ENCODE assay signal across 9 mouse cellular contexts in the genomic region with DNA sequence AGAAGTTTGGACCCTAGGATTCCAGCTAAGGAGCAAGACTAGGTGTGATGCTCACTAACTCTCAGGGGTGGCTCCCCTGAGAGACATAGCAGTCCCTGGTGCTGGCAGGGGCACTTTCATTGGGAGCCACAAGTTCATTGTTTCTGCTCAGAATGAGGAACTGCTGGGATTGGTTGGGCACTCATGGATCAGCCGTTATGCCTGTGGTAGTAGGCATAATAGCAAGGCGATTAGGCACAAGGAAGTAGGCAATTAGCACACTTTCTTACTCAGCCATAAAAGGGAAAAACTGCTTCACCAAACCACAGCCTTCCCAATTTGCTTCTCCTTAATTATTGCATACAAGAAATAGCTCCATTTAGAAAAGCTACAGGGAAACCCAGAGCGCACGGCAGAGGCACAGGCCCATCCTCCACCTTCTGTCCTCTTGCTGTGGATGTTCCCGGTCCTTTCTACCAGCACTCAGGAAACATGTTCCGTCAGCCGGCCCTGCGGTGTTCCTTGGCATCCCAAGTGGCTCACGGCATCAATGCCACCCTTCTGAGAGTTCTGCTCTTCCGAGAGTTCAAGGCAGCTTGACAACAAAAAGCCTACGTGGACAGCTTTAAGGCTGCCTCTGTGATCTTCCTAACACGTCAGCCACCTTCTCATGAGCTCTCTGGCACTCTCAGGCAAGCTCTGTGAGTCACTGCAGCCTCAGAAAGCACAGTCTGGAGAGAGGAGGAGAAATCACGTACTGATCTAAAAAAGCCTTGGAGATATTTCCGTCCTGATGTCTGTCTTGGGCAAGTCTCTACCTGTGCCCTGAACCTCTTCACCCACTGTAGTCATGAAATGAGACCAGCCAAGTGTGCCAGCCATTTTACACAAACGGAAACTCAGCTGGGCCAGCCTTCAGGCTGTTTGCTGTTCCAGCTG. TPM values are rescaled to one million over a fixed set of nuclear protein-coding genes. Genes with fewer than 3 reads are reported as not detected.
DNase-seq lines count a peak whose midpoint lies in the region; ATAC-seq and TF ChIP-seq lines count a peak whose summit lies in the region.
"Had no signal": no experiment of that assay in that cellular context is flagged by ENCODE, and none has a peak within 500 bp of the region (broad histone marks: within the 10 kb centered on the region; RNA-seq: fewer than 3 reads in every experiment).

No protein-coding gene starts in this region.

- peaks cover 7% of the 10 kb centered on the region; the same call in 1 of the 2 replicates for H3K27me3 ChIP-seq in embryonic facial prominence, embryonic 15.5 days
- peaks cover 9% of the 10 kb centered on the region; the same call in 1 of the 2 replicates for H3K27me3 ChIP-seq in limb, embryonic 15.5 days
- H3K27me3 ChIP-seq in heart, embryonic 11.5 days (ENCODE audit: control insufficient read depth, insufficient read depth, low read length): peaks cover 50% of the 10 kb centered on the region
- peaks cover 3% of the 10 kb centered on the region; the same call in 1 of the 2 replicates for H3K27me3 ChIP-seq in intestine, embryonic 16.5 days (replicated peaks; ENCODE audit: control insufficient read depth, insufficient read depth, low read length)

- H3K9ac ChIP-seq in embryonic facial prominence, embryonic 15.5 days: no peak overlapping the region
- H3K9ac ChIP-seq in limb, embryonic 15.5 days: no peak overlapping the region
- H3K9ac ChIP-seq in heart, embryonic 11.5 days (ENCODE audit: low read depth, low read length): no peak overlapping the region
- H3K9ac ChIP-seq in intestine, embryonic 16.5 days (ENCODE audit: low read depth, low read length): no peak overlapping the region
- H3K9ac ChIP-seq: heart, embryonic 15.5 days had no signal

- no peak overlapping the region for H3K4me3 ChIP-seq in embryonic facial prominence, embryonic 15.5 days (replicated peaks)
- no peak overlapping the region for H3K4me3 ChIP-seq in limb, embryonic 15.5 days
- no peak overlapping the region for H3K4me3 ChIP-seq in heart, embryonic 11.5 days (ENCODE audit: low read depth, low read length)
- H3K4me3 ChIP-seq in lung, adult 2 months (replicated peaks; ENCODE audit: extremely low read depth, low read depth, low read length): no peak overlapping the region
- H3K4me3 ChIP-seq in intestine, embryonic 16.5 days (ENCODE audit: low read length): no peak overlapping the region
- H3K4me3 ChIP-seq: heart, embryonic 15.5 days had no signal

- no peaks in the 10 kb centered on the region for H3K36me3 ChIP-seq in embryonic facial prominence, embryonic 15.5 days
- no peaks in the 10 kb centered on the region for H3K36me3 ChIP-seq in limb, embryonic 15.5 days
- no peaks in the 10 kb centered on the region for H3K36me3 ChIP-seq in heart, embryonic 11.5 days (ENCODE audit: control insufficient read depth, insufficient read depth, low read length)
- H3K36me3 ChIP-seq in intestine, embryonic 16.5 days (ENCODE audit: control insufficient read depth, insufficient read depth, low read length): no peaks in the 10 kb centered on the region
- H3K36me3 ChIP-seq: heart, embryonic 15.5 days had no signal

- TF ChIP-seq POLR2A in lung, adult 2 months (IDR thresholded peaks at IDR 0.05; ENCODE audit: borderline replicate concordance, extremely low read depth, low read depth, low read length): no peak

- WGBS in embryonic facial prominence, embryonic 15.5 days: 61% methylated on average over 15 of the region's 15 CpGs
- 60% methylated on average over 15 of the region's 15 CpGs for WGBS in limb, embryonic 15.5 days
- WGBS in heart, embryonic 11.5 days (ENCODE audit: insufficient replicate concordance): 70% methylated on average over 15 of the region's 15 CpGs
- WGBS in lung, adult 2 months: 60% methylated on average over 15 of the region's 15 CpGs
- WGBS in intestine, embryonic 16.5 days: 74% methylated on average over 15 of the region's 15 CpGs

- H3K27ac ChIP-seq in embryonic facial prominence, embryonic 15.5 days (replicated peaks): peak overlapping the region; percentile 31; the same call in 1 of the 2 replicates
- 0 out of 2 replicates have a peak overlapping the region, but pooled peaks have one; percentile 7 for H3K27ac ChIP-seq in limb, embryonic 15.5 days
- no peak overlapping the region for H3K27ac ChIP-seq in heart, embryonic 11.5 days (ENCODE audit: low read depth, low read length)
- H3K27ac ChIP-seq in intestine, embryonic 16.5 days (ENCODE audit: low read length): no peak overlapping the region
- H3K27ac ChIP-seq: heart, embryonic 15.5 days had no signal

- no peak for TF ChIP-seq CTCF in lung, adult 2 months (IDR thresholded peaks at IDR 0.05; ENCODE audit: insufficient read depth, low read length)

- peak; percentile 41 for DNase-seq in kidney, adult 9 months
- DNase-seq in kidney, postnatal 4 days: no peak
- DNase-seq in 3T3-L1 (ENCODE audit: low read depth, low spot score): peak; percentile 55
- DNase-seq in lung, adult 2 months: no peak

- no peak for ATAC-seq in embryonic facial prominence, embryonic 15.5 days (ENCODE audit: insufficient number of reproducible peaks, low FRiP score, low TSS enrichment, low read depth)
- ATAC-seq in limb, embryonic 15.5 days (ENCODE audit: insufficient number of reproducible peaks, low FRiP score, low TSS enrichment, low read depth): no peak
- no peak for ATAC-seq in heart, embryonic 11.5 days (replicated peaks; ENCODE audit: insufficient number of reproducible peaks, low FRiP score, low TSS enrichment)
- ATAC-seq in intestine, embryonic 16.5 days: no peak

- no peak overlapping the region for H3K4me2 ChIP-seq in embryonic facial prominence, embryonic 15.5 days (replicated peaks)
- no peak overlapping the region for H3K4me2 ChIP-seq in limb, embryonic 15.5 days
- H3K4me2 ChIP-seq in heart, embryonic 11.5 days: no peak overlapping the region
- H3K4me2 ChIP-seq in intestine, embryonic 16.5 days (ENCODE audit: low read depth, low read length): no peak overlapping the region
- H3K4me2 ChIP-seq: heart, embryonic 15.5 days had no signal

- no peaks in the 10 kb centered on the region for H3K9me3 ChIP-seq in embryonic facial prominence, embryonic 15.5 days (replicated peaks)
- no peaks in the 10 kb centered on the region for H3K9me3 ChIP-seq in limb, embryonic 15.5 days
- H3K9me3 ChIP-seq in heart, embryonic 11.5 days (replicated peaks; ENCODE audit: control insufficient read depth, low read length): no peaks in the 10 kb centered on the region
- H3K9me3 ChIP-seq in intestine, embryonic 16.5 days (ENCODE audit: control insufficient read depth, low read length): no peaks in the 10 kb centered on the region
- H3K9me3 ChIP-seq: heart, embryonic 15.5 days had no signal

- H3K4me1 ChIP-seq in embryonic facial prominence, embryonic 15.5 days: peaks cover 9% of the 10 kb centered on the region
- H3K4me1 ChIP-seq in limb, embryonic 15.5 days: peaks cover 10% of the 10 kb centered on the region
- H3K4me1 ChIP-seq in heart, embryonic 11.5 days (ENCODE audit: control insufficient read depth, insufficient read depth, low read length): no peaks in the 10 kb centered on the region
- no peaks in the 10 kb centered on the region for H3K4me1 ChIP-seq in lung, adult 2 months (ENCODE audit: control insufficient read depth, insufficient read depth, low read length)
- H3K4me1 ChIP-seq in intestine, embryonic 16.5 days (ENCODE audit: control insufficient read depth, insufficient read depth, low read length): 0 out of 2 replicates have a peak, but pooled peaks cover 6% of the 10 kb centered on the region

RNA-seq across cellular contexts. Expression of a gene that starts 6.2 kb away (rescaled TPM):
- polyA plus RNA-seq in embryonic facial prominence, embryonic 15.5 days (2015; fragmentation: Nextera tagmentation; extraction: Ambion mirVana): 0.11 TPM in 1 of 2 replicates, not detected in the other
- 0.20 TPM in 1 of 2 replicates, not detected in the other for polyA plus RNA-seq in limb, embryonic 15.5 days (2015; fragmentation: Nextera tagmentation; extraction: Ambion mirVana)
- polyA plus RNA-seq in heart, embryonic 11.5 days (2014; fragmentation: Nextera tagmentation; extraction: Ambion mirVana): not detected in 2 replicates
- 0.28 and 1.7 TPM in 2 replicates for polyA plus RNA-seq in lung, adult 2 months (2012; rRNA removed)
- 0.07 TPM in 1 of 2 replicates, not detected in the other for polyA plus RNA-seq in intestine, embryonic 16.5 days (2015; fragmentation: Nextera tagmentation; extraction: Ambion mirVana)
- polyA plus RNA-seq: heart, embryonic 15.5 days had no signal

RNA-seq across cellular contexts. Expression of a gene that starts 10.8 kb away (rescaled TPM):
- not detected in 2 replicates for polyA plus RNA-seq in embryonic facial prominence, embryonic 15.5 days (2015; fragmentation: Nextera tagmentation; extraction: Ambion mirVana)
- not detected in 2 replicates for polyA plus RNA-seq in limb, embryonic 15.5 days (2015; fragmentation: Nextera tagmentation; extraction: Ambion mirVana)
- not detected in 2 replicates for polyA plus RNA-seq in heart, embryonic 11.5 days (2014; fragmentation: Nextera tagmentation; extraction: Ambion mirVana)
- not detected in 2 replicates for polyA plus RNA-seq in lung, adult 2 months (2012; rRNA removed)
- polyA plus RNA-seq in intestine, embryonic 16.5 days (2015; fragmentation: Nextera tagmentation; extraction: Ambion mirVana): not detected in 2 replicates
- polyA plus RNA-seq: heart, embryonic 15.5 days had no signal

RNA-seq across cellular contexts. Expression of a gene that starts 22.4 kb away (rescaled TPM):
- 0.16 TPM in 1 of 2 replicates, not detected in the other for polyA plus RNA-seq in embryonic facial prominence, embryonic 15.5 days (2015; fragmentation: Nextera tagmentation; extraction: Ambion mirVana)
- 0.17 TPM in 1 of 2 replicates, not detected in the other for polyA plus RNA-seq in limb, embryonic 15.5 days (2015; fragmentation: Nextera tagmentation; extraction: Ambion mirVana)
- polyA plus RNA-seq in heart, embryonic 11.5 days (2014; fragmentation: Nextera tagmentation; extraction: Ambion mirVana): 0.42 and 1.5 TPM in 2 replicates
- polyA plus RNA-seq in lung, adult 2 months (2012; rRNA removed): 0.19 and 0.36 TPM in 2 replicates
- polyA plus RNA-seq in intestine, embryonic 16.5 days (2015; fragmentation: Nextera tagmentation; extraction: Ambion mirVana): 1.1 and 4.0 TPM in 2 replicates

RNA-seq across cellular contexts. Expression of a gene that starts 34.7 kb away (rescaled TPM):
- 2.1 and 2.5 TPM in 2 replicates for polyA plus RNA-seq in embryonic facial prominence, embryonic 15.5 days (2015; fragmentation: Nextera tagmentation; extraction: Ambion mirVana)
- 1.4 and 2.4 TPM in 2 replicates for polyA plus RNA-seq in limb, embryonic 15.5 days (2015; fragmentation: Nextera tagmentation; extraction: Ambion mirVana)
- polyA plus RNA-seq in heart, embryonic 11.5 days (2014; fragmentation: Nextera tagmentation; extraction: Ambion mirVana): 0.15 and 0.31 TPM in 2 replicates
- polyA plus RNA-seq in lung, adult 2 months (2012; rRNA removed): 11.7 and 11.8 TPM in 2 replicates
- polyA plus RNA-seq in intestine, embryonic 16.5 days (2015; fragmentation: Nextera tagmentation; extraction: Ambion mirVana): 0.93 and 1.1 TPM in 2 replicates

RNA-seq across cellular contexts. Expression of a gene that starts 40.7 kb away (rescaled TPM):
- 43.8 and 45.1 TPM in 2 replicates for polyA plus RNA-seq in embryonic facial prominence, embryonic 15.5 days (2015; fragmentation: Nextera tagmentation; extraction: Ambion mirVana)
- 34.3 and 39.0 TPM in 2 replicates for polyA plus RNA-seq in limb, embryonic 15.5 days (2015; fragmentation: Nextera tagmentation; extraction: Ambion mirVana)
- polyA plus RNA-seq in heart, embryonic 11.5 days (2014; fragmentation: Nextera tagmentation; extraction: Ambion mirVana): 24.3 and 26.9 TPM in 2 replicates
- polyA plus RNA-seq in lung, adult 2 months (2012; rRNA removed): 45.2 and 55.5 TPM in 2 replicates
- polyA plus RNA-seq in intestine, embryonic 16.5 days (2015; fragmentation: Nextera tagmentation; extraction: Ambion mirVana): 13.6 and 16.2 TPM in 2 replicates

Comparison
In these comparisons a context has a peak if more than half of its experiments do, and no peak if none do; other contexts are left out.
1. DNase-seq: peak in kidney, adult 9 months (single experiment) and 3T3-L1 (single experiment); none in kidney, postnatal 4 days (0 of 2) and lung, adult 2 months (single experiment).
2. H3K27ac ChIP-seq: peak in embryonic facial prominence, embryonic 15.5 days (single experiment) and limb, embryonic 15.5 days (single experiment); none in heart, embryonic 11.5 days (single experiment) and intestine, embryonic 16.5 days (single experiment).